Mouse (Mus musculus): ENCODE measurements around the gene Apof.

DNA sequence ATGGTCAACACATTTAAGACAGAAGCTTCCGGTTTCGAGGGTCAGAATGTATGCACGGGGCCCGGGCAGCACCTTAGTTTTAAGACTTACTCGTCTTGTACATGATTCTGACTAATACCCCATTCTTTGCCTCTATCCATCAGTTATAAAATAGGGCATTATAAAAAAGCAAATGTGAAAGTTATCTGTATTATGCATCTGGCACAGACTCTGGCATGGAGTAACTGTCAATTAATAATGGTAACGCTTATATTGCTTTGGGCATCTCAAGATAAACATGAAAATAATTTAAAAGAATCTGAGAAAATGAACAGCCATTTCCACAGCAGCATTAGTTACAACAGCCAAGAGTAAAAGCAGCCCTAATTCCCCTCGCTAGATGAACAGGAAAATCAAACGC lies 40.5 kb upstream of the Apof start:
- no peak for TF ChIP-seq CTCF (IDR thresholded peaks at IDR 0.05; ENCODE audit: insufficient read depth, low read length)
- TF ChIP-seq POLR2A (IDR thresholded peaks at IDR 0.05; ENCODE audit: borderline replicate concordance, extremely low read depth, low read depth, low read length) = no peak

Measured in lung, adult 2 months (tissue).